Mouse (Mus musculus) liver, postnatal 0 days (tissue): Measurements from ENCODE around the gene Pnmt.

Experiments used
- CTCF ChIP-seq: sonication (generic); IDR thresholded peaks from 2 replicates; pipeline ENCODE4 v1.5.1; 2016; ENCODE audit warnings: antibody characterized with exemption, low read depth
- EP300 ChIP-seq: IDR thresholded peaks from 2 replicates; pipeline ENCODE4 v1.6.1; 2016; ENCODE audit warnings: antibody characterized with exemption, low read depth, mild to moderate bottlenecking

DNA sequence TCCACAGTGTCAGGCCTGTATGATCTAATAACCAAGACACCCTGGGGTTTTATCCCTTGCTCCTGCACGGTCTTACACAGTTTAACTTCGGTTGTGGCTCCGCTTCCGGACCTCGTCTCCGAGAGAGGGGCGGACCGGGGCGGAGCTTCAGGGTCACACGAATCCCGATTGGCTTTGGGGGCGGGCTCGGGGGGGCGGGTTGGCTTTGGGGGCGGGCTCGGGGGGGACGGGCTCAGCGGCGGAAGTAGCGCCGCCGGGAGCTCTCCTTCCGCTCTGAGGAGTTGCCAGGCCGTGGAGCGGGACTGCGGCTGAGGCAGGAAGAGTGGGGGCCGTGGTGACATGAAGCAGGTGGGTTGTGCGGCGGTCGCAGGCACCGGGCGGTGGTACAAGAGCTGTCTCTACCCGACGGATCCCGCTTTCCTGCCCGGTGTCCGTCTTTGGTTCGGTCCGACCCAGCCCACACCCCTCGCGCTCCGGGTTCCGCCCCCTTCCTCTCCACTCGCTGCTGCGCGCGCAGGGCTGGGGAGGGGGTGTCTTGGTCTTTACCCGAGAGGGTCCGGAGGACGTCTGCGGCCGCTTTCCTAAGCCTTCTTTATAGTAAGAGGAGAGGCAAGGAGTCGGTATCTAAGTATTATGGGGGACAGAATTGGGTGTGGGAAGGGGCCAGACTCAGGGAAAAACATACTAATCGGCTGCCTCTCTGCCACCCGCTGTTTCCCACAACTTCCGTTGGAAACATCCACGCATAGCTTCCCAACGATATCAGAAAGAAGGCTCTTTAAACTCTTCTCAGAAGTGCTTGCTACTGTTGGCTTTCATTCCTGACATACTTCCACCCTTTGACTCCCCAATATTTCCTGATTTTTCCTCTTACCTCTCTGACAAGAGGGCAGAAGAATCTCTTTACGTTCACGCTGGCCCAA is 27.8 kb upstream of the Pnmt start, which contains the start of gene Stard3:
- no peak for TF ChIP-seq CTCF
- TF ChIP-seq EP300: no peak
